Comparison of ENCODE assay signal across 17 mouse cellular contexts in genomic region chr15:79956559-79956958, GRCm38 (mm10). TPM values are rescaled to one million over a fixed set of nuclear protein-coding genes. Genes with fewer than 3 reads are reported as not detected.
A peak's percentile ranks its signal among the peaks of the same experiment; 100 is the strongest.
DNase-seq lines count a peak whose midpoint lies in the region; ATAC-seq and TF ChIP-seq lines count a peak whose summit lies in the region.
"Had no signal": no experiment of that assay in that cellular context is flagged by ENCODE, and none has a peak within 500 bp of the region (broad histone marks: within the 10 kb centered on the region; RNA-seq: fewer than 3 reads in every experiment).

No protein-coding gene starts in this region.

- no peak for TF ChIP-seq POLR2A in kidney, adult 2 months (IDR thresholded peaks at IDR 0.05; ENCODE audit: low read depth, low read length)

- peak; percentile 98 for ATAC-seq in inflammation-experienced regulatory T-cells, adult 6 months
- peak; percentile 67 for ATAC-seq in megakaryocyte, adult 5-6 weeks (ENCODE audit: poor library complexity, severe bottlenecking)
- ATAC-seq: Patski had no signal

- H3K27me3 ChIP-seq in kidney, adult 2 months (replicated peaks; ENCODE audit: control insufficient read depth, insufficient read depth, low read length): no peaks in the 10 kb centered on the region
- H3K27me3 ChIP-seq: heart, embryonic 15.5 days; Patski; stomach, embryonic 15.5 days had no signal

- TF ChIP-seq CTCF in kidney, adult 2 months (conservative IDR thresholded peaks at IDR 0.05; ENCODE audit: insufficient read depth, insufficient read length, low read depth, low read length): no peak

- WGBS in kidney, adult 2 months: 83% methylated on average over 8 of the region's 8 CpGs

- no peaks in the 10 kb centered on the region for H3K4me1 ChIP-seq in kidney, adult 2 months (ENCODE audit: control insufficient read depth, insufficient read depth, low read length)

- DNase-seq in T-cell, adult 2 months (ENCODE audit: low spot score): peak; percentile 88
- peak; percentile 76 for DNase-seq in thymus, postnatal 14 days
- DNase-seq in kidney, adult 2 months: no peak
- DNase-seq in liver: no peak
- DNase-seq in gastrocnemius, postnatal 25 days: no peak
- DNase-seq: adrenal gland, adult 8-10 months; cerebellum, postnatal 10 days; right cerebral cortex, postnatal 4 days had no signal

- no peak overlapping the region for H3K27ac ChIP-seq in kidney, adult 2 months (ENCODE audit: insufficient read depth, low read depth, low read length)
- H3K27ac ChIP-seq: heart, embryonic 15.5 days; hindbrain, embryonic 13.5 days; kidney, embryonic 15.5 days; midbrain, embryonic 12.5 days; stomach, embryonic 15.5 days had no signal

- no peaks in the 10 kb centered on the region for H3K36me3 ChIP-seq in kidney, adult 2 months (ENCODE audit: control insufficient read depth, insufficient read depth, low read length)
- H3K36me3 ChIP-seq: embryonic facial prominence, embryonic 10.5 days; heart, embryonic 15.5 days; hindbrain, embryonic 13.5 days; kidney, embryonic 15.5 days; midbrain, embryonic 12.5 days; stomach, embryonic 15.5 days had no signal

- H3K4me3 ChIP-seq in kidney, adult 2 months (ENCODE audit: insufficient read depth, low read depth, low read length): no peak overlapping the region
- H3K4me3 ChIP-seq: embryonic facial prominence, embryonic 10.5 days; heart, embryonic 15.5 days; hindbrain, embryonic 13.5 days; kidney, embryonic 15.5 days; midbrain, embryonic 12.5 days; stomach, embryonic 15.5 days had no signal

RNA-seq across cellular contexts. Expression of gene Cbx7, which starts 14.4 kb away (rescaled TPM):
- polyA plus RNA-seq in inflammation-experienced regulatory T-cells, adult 6 months (2017; shearing (Covaris generic)): 10 to 100 TPM; 13.3 to 48.6 (median 38.5) TPM
- 4.9 and 5.5 TPM in 2 replicates for total RNA-seq in megakaryocyte, adult 5-6 weeks (2015)
- 3.9 and 7.0 TPM in 2 replicates for total RNA-seq in megakaryocyte, adult 5-6 weeks (2017)
- 41.3 and 44.1 TPM in 2 replicates for polyA plus RNA-seq in kidney, adult 2 months (2012; rRNA removed)
- 10 to 100 TPM in 1 of 2 experiments, 1 to 10 TPM in 1; 8.6 to 11.1 TPM for total RNA-seq in gastrocnemius, postnatal 25 days (2021)

RNA-seq across cellular contexts. Expression of gene Pdgfb, which starts 58.2 kb away (rescaled TPM):
- 1 to 10 TPM; 1.4 to 2.1 (median 2.1) TPM for polyA plus RNA-seq in inflammation-experienced regulatory T-cells, adult 6 months (2017; shearing (Covaris generic))
- 1.3 and 1.6 TPM in 2 replicates for total RNA-seq in megakaryocyte, adult 5-6 weeks (2015)
- 0.40 and 1.7 TPM in 2 replicates for total RNA-seq in megakaryocyte, adult 5-6 weeks (2017)
- 32.2 and 33.4 TPM in 2 replicates for polyA plus RNA-seq in kidney, adult 2 months (2012; rRNA removed)
- 10 to 100 TPM; 13.9 to 16.7 TPM for total RNA-seq in gastrocnemius, postnatal 25 days (2021)

Comparison
In these comparisons a context has a peak if more than half of its experiments do, and no peak if none do; other contexts are left out.
1. DNase-seq: peak in T-cell, adult 2 months (single experiment) and thymus, postnatal 14 days (single experiment); none in kidney, adult 2 months (single experiment), liver (single experiment) and gastrocnemius, postnatal 25 days (single experiment).
2. RNA of gene Pdgfb, which starts 58.2 kb away (total RNA-seq): 13.9 to 16.7 TPM in gastrocnemius, postnatal 25 days; 0.40 to 1.7 TPM in megakaryocyte, adult 5-6 weeks; every median in the first group is over 4 times any median in the second.